Mouse (Mus musculus) neural tube, postnatal 0 days (tissue): ENCODE measurements around the gene P2rx7. TPM values are rescaled to one million over a fixed set of nuclear protein-coding genes. Genes with fewer than 3 reads are reported as not detected.

Source experiments
- microRNA-seq: library from miRNA; unstranded; fragments of <30 nt; microRNA quantifications from one replicate; pipeline ENCODE4, GENCODE M21; 2016
- polyA plus RNA-seq: library from polyadenylated mRNA; unstranded; fragments of >200 nt; fragmentation: Nextera tagmentation; extraction: Ambion mirVana; gene quantifications from 2 replicates; pipeline ENCODE4 v1.2.1, GENCODE M21; 2015

The P2rx7 gene
- polyA plus RNA-seq: 7.6 and 8.5 TPM in 2 replicates

GRCm38 (mm10) chr5:122643701-122644100, at the start of gene P2rx7:
Gene P2rx7 (plus strand): TSS chr5:122643911.

GRCm38 (mm10) chr5:122613908-122614732, 29.6 kb upstream of the P2rx7 start, which contains the start of gene Ift81:
Gene Ift81 (minus strand): TSS chr5:122614518.

GRCm38 (mm10) chr5:122707276-122708181, 63.8 kb downstream of the P2rx7 start, which contains the start of gene P2rx4:
Gene P2rx4 (plus strand): TSS chr5:122707544.

Small RNA genes within 50 kb of the gene (microRNA-seq; reads per million reads assigned to microRNA genes)
- gene Mir8115: not detected

Other genes starting within 250 kb of the P2rx7 start
- 40.1 and 44.5 TPM in 2 replicates for gene Anapc7, start 222.2 kb upstream of the P2rx7 start, polyA plus RNA-seq
- gene Atp2a2, start 141.7 kb upstream of the P2rx7 start, polyA plus RNA-seq: 66.1 and 68.0 TPM in 2 replicates
- gene Ift81, start 29.4 kb upstream of the P2rx7 start, polyA plus RNA-seq: 59.2 and 63.2 TPM in 2 replicates
- 19.1 and 19.5 TPM in 2 replicates for gene P2rx4, start 63.6 kb downstream of the P2rx7 start, polyA plus RNA-seq
- gene Camkk2, start 135.5 kb downstream of the P2rx7 start, polyA plus RNA-seq: 58.0 and 60.7 TPM in 2 replicates
- gene Anapc5, start 177.4 kb downstream of the P2rx7 start, polyA plus RNA-seq: 300 and 325 TPM in 2 replicates
- 38.2 and 38.9 TPM in 2 replicates for gene Rnf34, start 206.1 kb downstream of the P2rx7 start, polyA plus RNA-seq